Mouse (Mus musculus) stomach, embryonic 14.5 days (tissue): Measurements from ENCODE around the gene Pan2. TPM values are rescaled to one million over a fixed set of nuclear protein-coding genes. Genes with fewer than 3 reads are reported as not detected.
"Not testable (repeated sequence)": the region's sequence is repeated elsewhere in the genome, so short reads cannot be mapped to it uniquely, and the experiment has no call there.

ENCODE experiments used
- ATAC-seq: fragments of 200-750 bp; cut with Nextera tagmentation; 2 replicates; pipeline ENCODE4 v1.8.0; 2017; ENCODE audit warnings: low read depth, moderate TSS enrichment; ENCODE audit not compliant: insufficient number of reproducible peaks, insufficient read depth, low FRiP score
- H3K27ac ChIP-seq: fragments of 300-500 bp; sonication (generic); 2 replicates; pipeline ENCODE4 v1.5.1; 2014; ENCODE audit warnings: mild to moderate bottlenecking, low read length, moderate library complexity, mixed read lengths
- H3K27me3 ChIP-seq: fragments of 300-500 bp; sonication (generic); 2 replicates; pipeline ENCODE4 v1.6.1; 2014; ENCODE audit warnings: low read length, control low read depth, mixed read lengths; ENCODE audit not compliant: control insufficient read depth, insufficient read depth
- H3K36me3 ChIP-seq: fragments of 300-500 bp; sonication (generic); 2 replicates; pipeline ENCODE4 v1.6.1; 2014; ENCODE audit warnings: mild to moderate bottlenecking, control low read depth, low read length, moderate library complexity, mixed read lengths; ENCODE audit not compliant: control insufficient read depth, insufficient read depth
- H3K4me1 ChIP-seq: fragments of 300-500 bp; sonication (generic); 2 replicates; pipeline ENCODE4 v1.6.1; 2014; ENCODE audit warnings: low read length, control low read depth, mixed read lengths; ENCODE audit not compliant: control insufficient read depth, insufficient read depth
- H3K4me2 ChIP-seq: fragments of 300-500 bp; sonication (generic); replicated peaks from 2 replicates; pipeline ENCODE4 v1.6.1; 2014; ENCODE audit warnings: low read depth, low read length, control low read depth
- H3K4me3 ChIP-seq: fragments of 300-500 bp; sonication (generic); 2 replicates; pipeline ENCODE4 v1.5.1; 2014; ENCODE audit warnings: low read depth, low read length, control low read depth
- H3K9ac ChIP-seq: fragments of 300-500 bp; sonication (generic); replicated peaks from 2 replicates; pipeline ENCODE4 v1.6.1; 2014; ENCODE audit warnings: low read depth, mild to moderate bottlenecking, control low read depth, low read length, moderate library complexity, mixed read lengths
- H3K9me3 ChIP-seq: fragments of 300-500 bp; sonication (generic); 2 replicates; pipeline ENCODE4 v1.6.1; 2016; ENCODE audit warnings: low read depth, low read length, control low read depth; ENCODE audit not compliant: control insufficient read depth
- WGBS: fragments of 180-500 bp; shearing (Covaris S2); extraction: QIAGEN DNeasy Blood & Tissue Kit; methylation state at CpG from one replicate; pipeline ENCODE4 v1.1.7; 2014; 5-methylcytosine and 5-hydroxymethylcytosine counted together
- polyA plus RNA-seq: library from polyadenylated mRNA; unstranded; fragments of >200 nt; fragmentation: Nextera tagmentation; extraction: Ambion mirVana; gene quantifications from 2 replicates; pipeline ENCODE4 v1.2.1, GENCODE M21; 2014

The Pan2 gene
- 32.9 and 34.8 TPM in 2 replicates for polyA plus RNA-seq

GRCm38 (mm10) chr10:128303126-128304021 is at the start of gene Pan2:
TSS of gene Pan2 (plus strand) at chr10:128303335.
- 2% methylated on average over 37 of the region's 37 CpGs for WGBS

GRCm38 (mm10) chr10:128253677-128254255 is 49.4 kb upstream of the Pan2 start, which contains the start of gene Apon:
TSS of gene Apon (plus strand) at chr10:128254096.
- H3K27ac ChIP-seq, result no peak within 1 kb of the TSS
- H3K4me3 ChIP-seq, result no peak within 1 kb of the TSS
- WGBS, result 67% methylated on average over 4 of the region's 4 CpGs
- no peaks in the 10 kb centered on the region for H3K9me3 ChIP-seq
- H3K4me2 ChIP-seq, result no peak within 1 kb of the TSS
- ATAC-seq, result no peak
- no peaks in the 10 kb centered on the region for H3K4me1 ChIP-seq
- no peaks in the 10 kb centered on the region for H3K27me3 ChIP-seq
- H3K9ac ChIP-seq, result no peak within 1 kb of the TSS
- H3K36me3 ChIP-seq, result peaks cover 34% of the 10 kb centered on the region

More at GRCm38 (mm10) chr10:128303126-128304021, at the start of gene Pan2:
- Histone ChIP-seq H3K36me3 (peaks cover 7% of the 10 kb centered on the region), H3K4me3 (peak within 1 kb of the TSS; percentile 51), H3K4me2 (peak within 1 kb of the TSS; percentile 76), H3K27ac (peak within 1 kb of the TSS; percentile 87), H3K9ac (peak within 1 kb of the TSS; percentile 78), H3K4me1 (peaks cover 10% of the 10 kb centered on the region; the same call in 1 of the 2 replicates), H3K9me3 (no peaks in the 10 kb centered on the region), H3K27me3 (no peaks in the 10 kb centered on the region)
- peak; percentile 99 for ATAC-seq

- Histone ChIP-seq H3K27ac (no peak overlapping the region), H3K4me1 (no peaks in the 10 kb centered on the region), H3K4me3 (no peak overlapping the region), H3K4me2 (no peak overlapping the region), H3K27me3 (no peaks in the 10 kb centered on the region), H3K36me3 (peaks cover 18% of the 10 kb centered on the region), H3K9me3 (no peaks in the 10 kb centered on the region), H3K9ac (no peak overlapping the region)
- 91% methylated on average over 8 of the region's 8 CpGs for WGBS
- ATAC-seq, result no peak
Observed at GRCm38 (mm10) chr10:128255925-128256324, 47.2 kb upstream of the Pan2 start.

GRCm38 (mm10) chr10:128256328-128256727 is 46.8 kb upstream of the Pan2 start:
- H3K27ac ChIP-seq, result no peak overlapping the region
- no peak overlapping the region for H3K4me3 ChIP-seq
- no peaks in the 10 kb centered on the region for H3K9me3 ChIP-seq
- no peaks in the 10 kb centered on the region for H3K27me3 ChIP-seq
- no peak overlapping the region for H3K4me2 ChIP-seq
- no peak for ATAC-seq
- no peaks in the 10 kb centered on the region for H3K4me1 ChIP-seq
- H3K36me3 ChIP-seq, result peaks cover 14% of the 10 kb centered on the region
- no peak overlapping the region for H3K9ac ChIP-seq
- WGBS, result 90% methylated on average over 8 of the region's 8 CpGs

- H3K4me1 ChIP-seq, result no peaks in the 10 kb centered on the region
- 65% methylated on average over 4 of the region's 4 CpGs for WGBS
- no peaks in the 10 kb centered on the region for H3K9me3 ChIP-seq
- no peak overlapping the region for H3K9ac ChIP-seq
- no peaks in the 10 kb centered on the region for H3K36me3 ChIP-seq
- H3K27ac ChIP-seq, result no peak overlapping the region
- ATAC-seq, result no peak
- no peak overlapping the region for H3K4me3 ChIP-seq
- no peaks in the 10 kb centered on the region for H3K27me3 ChIP-seq
- no peak overlapping the region for H3K4me2 ChIP-seq
Observed at GRCm38 (mm10) chr10:128258953-128259352, 44.2 kb upstream of the Pan2 start.

GRCm38 (mm10) chr10:128259946-128260345 is 43.2 kb upstream of the Pan2 start:
- Histone ChIP-seq H3K4me1 (no peaks in the 10 kb centered on the region), H3K27ac (no peak overlapping the region), H3K36me3 (no peaks in the 10 kb centered on the region), H3K27me3 (no peaks in the 10 kb centered on the region), H3K9ac (no peak overlapping the region), H3K9me3 (no peaks in the 10 kb centered on the region), H3K4me2 (no peak overlapping the region), H3K4me3 (no peak overlapping the region)
- ATAC-seq, result no peak
- WGBS, result 85% methylated on average over 5 of the region's 5 CpGs

GRCm38 (mm10) chr10:128260376-128260775 is 42.8 kb upstream of the Pan2 start:
- not testable (repeated sequence) for H3K27ac ChIP-seq, H3K9ac ChIP-seq, H3K4me3 ChIP-seq, H3K9me3 ChIP-seq, H3K4me1 ChIP-seq, H3K27me3 ChIP-seq, H3K4me2 ChIP-seq, ATAC-seq, H3K36me3 ChIP-seq
- WGBS, result 55% methylated on average over 7 of the region's 7 CpGs

GRCm38 (mm10) chr10:128262300-128262699 is 40.8 kb upstream of the Pan2 start:
- H3K27me3 ChIP-seq, result no peaks in the 10 kb centered on the region
- no peaks in the 10 kb centered on the region for H3K9me3 ChIP-seq
- no peak for ATAC-seq
- WGBS, result 72% methylated on average over 22 of the region's 22 CpGs
- no peak overlapping the region for H3K27ac ChIP-seq
- no peak overlapping the region for H3K9ac ChIP-seq
- no peaks in the 10 kb centered on the region for H3K4me1 ChIP-seq
- H3K4me2 ChIP-seq, result no peak overlapping the region
- no peak overlapping the region for H3K4me3 ChIP-seq
- no peaks in the 10 kb centered on the region for H3K36me3 ChIP-seq
